Mouse (Mus musculus) retina, postnatal 7 days (tissue): Measurements from ENCODE around the gene Slc39a9.

Experiments
- DNase-seq: peaks from one replicate; pipeline ENCODE4 v3.0.0-alpha.2; 2012; ENCODE audit warnings: low read depth, low spot score

The Slc39a9 gene

DNA sequence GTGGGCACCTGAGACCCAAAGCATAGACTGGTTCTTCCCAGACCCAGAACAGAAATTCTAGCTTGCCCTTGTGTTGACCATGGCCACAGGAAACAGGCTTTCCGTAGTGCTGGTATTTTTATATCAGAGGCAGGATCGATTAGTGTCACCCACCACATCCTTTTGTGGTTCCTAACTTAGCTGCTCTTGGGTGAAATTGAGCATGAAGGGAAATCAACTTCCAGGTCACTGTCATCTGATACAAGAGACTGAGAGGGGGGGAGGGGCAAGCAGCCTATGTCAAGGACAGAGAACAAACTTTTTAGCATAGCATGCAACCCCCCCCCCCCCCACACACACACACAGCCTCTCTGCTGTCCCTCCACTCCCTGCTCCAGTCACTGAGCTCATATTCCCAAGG is 75.5 kb downstream of the Slc39a9 start:
- no peak for DNase-seq

DNA sequence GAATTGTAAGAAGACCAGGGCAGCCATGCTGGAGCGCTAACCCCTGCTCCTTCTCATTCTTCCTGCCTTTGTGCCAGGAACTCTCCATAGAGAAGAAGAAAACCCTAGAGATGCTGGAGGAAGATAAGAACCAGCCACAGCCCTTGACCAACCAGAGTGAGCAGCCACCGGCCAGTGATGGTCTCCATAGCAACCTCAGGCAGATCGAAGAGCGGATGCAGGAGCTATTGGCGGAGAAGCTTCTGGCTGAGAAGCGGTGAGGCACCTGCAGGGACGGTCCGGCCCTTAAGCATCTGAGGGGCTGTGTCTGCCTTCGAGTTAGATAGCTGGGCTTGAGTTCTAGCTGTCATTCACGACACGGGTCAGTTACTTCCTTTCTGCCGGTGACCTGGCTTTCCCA is 76.8 kb downstream of the Slc39a9 start:
- no peak for DNase-seq

DNA sequence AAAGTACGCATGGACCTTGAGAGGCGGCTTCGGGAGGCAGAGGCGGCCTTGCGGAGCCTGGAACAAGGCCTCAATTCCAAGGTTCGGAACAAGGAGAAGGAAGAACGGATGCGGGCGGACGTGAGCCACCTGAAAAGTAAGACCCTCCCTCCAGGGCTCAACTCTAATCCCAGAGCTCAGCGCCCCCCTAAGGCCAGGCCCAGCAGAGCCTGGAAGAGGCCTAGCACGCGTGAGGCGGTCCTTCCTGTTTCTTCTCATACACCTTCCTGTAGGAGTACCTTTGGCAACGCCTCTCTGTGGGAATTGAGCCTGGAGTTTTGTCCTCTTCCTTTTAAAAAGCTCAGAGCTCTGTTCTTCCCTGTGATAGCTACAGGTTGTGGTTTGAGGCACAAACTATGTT is 77.8 kb downstream of the Slc39a9 start:
- no peak for DNase-seq

DNA sequence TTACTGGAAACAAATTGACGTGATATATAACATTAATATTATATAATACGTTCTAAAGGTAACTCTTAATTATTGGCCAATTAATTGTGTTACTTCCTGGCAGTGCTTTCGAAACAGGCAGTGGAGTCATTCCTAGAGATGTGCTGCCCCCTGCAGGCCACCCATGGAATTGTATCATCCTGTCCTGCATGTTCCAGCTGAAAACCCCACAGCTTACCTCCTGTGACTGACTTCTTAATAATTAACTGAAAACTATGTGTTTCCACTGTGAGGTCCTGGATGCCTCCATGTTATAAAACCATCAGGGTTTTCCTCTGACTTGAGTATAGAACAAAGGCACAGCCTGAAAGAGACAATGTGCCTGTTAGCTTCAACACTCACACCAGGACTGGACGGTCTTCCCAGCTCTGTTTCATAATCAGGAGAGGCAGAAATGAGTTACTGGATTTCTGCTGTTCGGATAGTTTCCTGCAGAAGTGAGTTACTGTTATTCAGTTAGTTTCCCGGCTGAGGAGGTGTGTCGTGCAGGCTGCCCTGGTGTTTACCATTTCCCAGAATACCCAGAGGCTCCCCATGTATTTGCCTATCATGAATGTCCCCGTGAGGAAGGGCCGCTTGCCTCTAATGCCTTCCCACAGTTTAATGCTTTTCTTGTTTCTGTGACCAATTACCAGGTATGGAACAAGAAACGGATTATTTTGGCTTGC is 81.3 kb downstream of the Slc39a9 start:
- peak; percentile 60 for DNase-seq

DNA sequence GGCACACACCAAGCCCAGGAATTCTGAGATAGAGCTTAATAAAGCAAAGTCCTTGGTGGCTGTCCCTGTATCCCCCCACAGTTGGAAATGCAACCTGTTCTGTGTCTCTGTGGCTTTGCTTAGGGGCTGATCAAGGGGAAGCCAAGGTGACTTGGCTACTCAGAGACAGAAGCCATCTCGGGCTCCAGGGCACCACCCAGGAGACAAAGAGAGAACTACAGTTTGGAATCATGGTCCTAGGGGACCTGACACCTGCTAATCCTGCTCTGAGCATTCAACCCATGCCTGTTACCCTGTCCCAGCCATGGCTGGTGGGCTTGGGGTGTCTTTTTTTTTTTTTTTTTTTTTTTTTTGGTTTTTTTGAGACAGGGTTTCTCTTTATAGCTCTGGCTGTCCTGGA is 84.5 kb downstream of the Slc39a9 start:
- no peak for DNase-seq

DNA sequence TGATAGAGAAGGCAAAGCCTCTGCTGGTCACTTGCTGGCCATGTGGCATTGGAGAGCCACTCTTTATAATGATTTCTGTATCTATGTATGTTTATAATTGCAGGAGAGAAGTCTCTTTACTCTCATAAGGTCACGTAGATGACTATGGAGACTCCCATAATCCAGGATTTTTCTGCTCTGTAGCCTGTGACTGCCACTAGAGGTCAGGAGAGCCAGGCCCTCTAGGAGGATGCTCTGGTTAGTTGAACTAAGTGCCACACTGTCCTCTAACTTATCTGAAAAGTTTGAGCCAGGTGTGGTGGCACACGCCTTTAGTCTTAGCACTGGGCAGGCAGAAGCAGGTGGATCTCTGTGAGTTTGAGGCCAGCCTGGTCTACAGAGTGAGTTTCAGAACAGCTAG is 85.1 kb downstream of the Slc39a9 start:
- no peak for DNase-seq

DNA sequence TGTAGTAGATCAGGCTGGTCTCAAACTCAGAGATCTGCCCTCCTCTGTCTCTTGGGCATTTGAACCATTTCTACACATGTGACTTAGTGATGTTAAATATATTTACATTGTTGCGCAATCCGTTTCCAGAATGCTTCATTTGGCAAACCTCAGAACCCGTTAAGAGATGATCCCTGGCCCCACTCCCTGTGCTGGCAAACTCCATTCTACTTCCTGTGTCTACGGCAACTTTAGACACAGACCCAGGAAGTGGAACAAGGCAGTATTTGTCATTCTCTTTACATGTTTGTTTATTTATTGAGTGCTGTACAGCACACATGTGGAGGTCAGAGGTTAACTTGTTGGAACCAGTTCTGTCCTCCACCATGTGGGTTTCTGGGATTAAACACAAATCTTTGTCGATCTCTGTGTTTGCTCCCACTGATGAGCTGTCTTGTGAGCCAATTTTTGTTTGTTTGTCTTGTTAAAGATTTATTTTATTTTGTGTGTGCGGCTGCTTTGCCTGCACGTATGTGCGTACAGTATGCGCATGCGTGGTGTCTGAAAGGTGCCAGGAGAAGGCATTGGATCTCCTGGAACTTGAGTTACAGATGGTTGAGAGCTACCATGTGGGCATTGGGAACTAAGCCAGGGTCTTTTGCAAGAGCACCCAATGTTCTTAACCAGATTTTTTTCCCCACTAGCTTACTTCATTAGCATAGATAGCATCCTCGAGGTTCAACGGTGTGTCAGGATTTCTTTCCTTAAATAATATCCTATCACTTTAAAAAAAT is 86.3 kb downstream of the Slc39a9 start:
- no peak for DNase-seq

DNA sequence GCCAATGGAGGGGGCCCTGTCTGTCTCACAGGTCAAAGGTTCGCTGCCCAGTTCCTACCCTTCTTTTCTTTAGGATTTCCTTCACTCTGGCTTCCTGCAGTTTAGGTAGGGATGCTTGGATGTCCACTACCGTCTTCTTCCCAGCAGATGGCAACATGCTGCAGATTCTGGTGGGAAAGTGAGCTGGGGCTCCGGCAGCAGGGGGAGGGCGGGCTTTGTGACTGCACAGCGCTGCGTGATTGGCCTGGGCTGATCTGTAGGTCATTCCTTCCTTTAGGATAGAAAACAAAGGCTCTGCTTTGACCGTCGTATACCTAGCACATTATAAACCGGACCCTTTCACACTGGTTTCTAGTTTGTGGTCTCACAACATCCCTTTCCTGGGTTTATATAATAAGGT is 86.9 kb downstream of the Slc39a9 start:
- peak; percentile 51 for DNase-seq
